Mouse (Mus musculus) midbrain, embryonic 14.5 days (tissue): ENCODE data around the gene Gm45234. TPM values are rescaled to one million over a fixed set of nuclear protein-coding genes. Genes with fewer than 3 reads are reported as not detected.

Source experiments
- ATAC-seq: fragments of 200-750 bp; cut with Nextera tagmentation; 2 replicates; pipeline ENCODE4 v1.8.0; 2017; ENCODE audit warnings: moderate number of reproducible peaks, moderate library complexity; ENCODE audit not compliant: low FRiP score, low TSS enrichment
- DNase-seq: peaks from one replicate; pipeline ENCODE4 v3.0.0-alpha.2; 2015
- H3K27ac ChIP-seq: fragments of 300-500 bp; sonication (generic); replicated peaks from 2 replicates; pipeline ENCODE4 v1.5.1; 2014; ENCODE audit warnings: mild to moderate bottlenecking, low read depth, low read length, moderate library complexity
- H3K27me3 ChIP-seq: fragments of 300-500 bp; sonication (generic); 2 replicates; pipeline ENCODE4 v1.6.1; 2014; ENCODE audit warnings: low read length, control low read depth, mixed read lengths; ENCODE audit not compliant: control insufficient read depth, insufficient read depth
- H3K36me3 ChIP-seq: fragments of 300-500 bp; sonication (generic); 2 replicates; pipeline ENCODE4 v1.6.1; 2014; ENCODE audit warnings: low read length, control low read depth; ENCODE audit not compliant: control insufficient read depth, insufficient read depth
- H3K4me1 ChIP-seq: fragments of 300-500 bp; sonication (generic); 2 replicates; pipeline ENCODE4 v1.6.1; 2014; ENCODE audit warnings: mild to moderate bottlenecking, antibody characterized with exemption, low read length, control low read depth; ENCODE audit not compliant: control insufficient read depth, insufficient read depth
- H3K4me2 ChIP-seq: fragments of 300-500 bp; sonication (generic); 2 replicates; pipeline ENCODE4 v1.6.1; 2014; ENCODE audit warnings: mild to moderate bottlenecking, low read length, moderate library complexity
- H3K4me3 ChIP-seq: fragments of 300-500 bp; sonication (generic); replicated peaks from 2 replicates; pipeline ENCODE4 v1.5.1; 2014; ENCODE audit warnings: low read depth, low read length
- H3K9ac ChIP-seq: fragments of 300-500 bp; sonication (generic); replicated peaks from 2 replicates; pipeline ENCODE4 v1.6.1; 2014; ENCODE audit warnings: mild to moderate bottlenecking, low read length, moderate library complexity
- H3K9me3 ChIP-seq: fragments of 300-500 bp; sonication (generic); 2 replicates; pipeline ENCODE4 v1.6.1; 2016; ENCODE audit warnings: low read length, control low read depth, mixed read lengths; ENCODE audit not compliant: control insufficient read depth
- WGBS: fragments of 180-500 bp; shearing (Covaris S2); extraction: QIAGEN DNeasy Blood & Tissue Kit; methylation state at CpG from one replicate; pipeline ENCODE4 v1.1.7; 2014; 5-methylcytosine and 5-hydroxymethylcytosine counted together
- polyA plus RNA-seq: library from polyadenylated mRNA; unstranded; fragments of >200 nt; fragmentation: Nextera tagmentation; extraction: Ambion mirVana; gene quantifications from 2 replicates; pipeline ENCODE4 v1.2.1, GENCODE M21; 2014

Gene Gm45234
- polyA plus RNA-seq, 1 experiment from 2014 or later: not detected

GRCm38 (mm10) chr6:124724472-124724871, 31.3 kb downstream of the Gm45234 start:
- DNase-seq: no peak
- Histone ChIP-seq H3K9me3 (no peaks in the 10 kb centered on the region), H3K9ac (no peak overlapping the region), H3K4me2 (no peak overlapping the region), H3K36me3 (no peaks in the 10 kb centered on the region), H3K27me3 (no peaks in the 10 kb centered on the region), H3K27ac (no peak overlapping the region), H3K4me1 (no peaks in the 10 kb centered on the region), H3K4me3 (no peak overlapping the region)
- no peak for ATAC-seq
- 88% methylated on average over 10 of the region's 10 CpGs for WGBS

- no peak overlapping the region for H3K4me3 ChIP-seq
- no peaks in the 10 kb centered on the region for H3K36me3 ChIP-seq
- no peak overlapping the region for H3K4me2 ChIP-seq
- no peaks in the 10 kb centered on the region for H3K27me3 ChIP-seq
- no peak for ATAC-seq
- no peak overlapping the region for H3K27ac ChIP-seq
- WGBS: 82% methylated on average over 8 of the region's 8 CpGs
- DNase-seq: no peak
- H3K9ac ChIP-seq: no peak overlapping the region
- no peaks in the 10 kb centered on the region for H3K9me3 ChIP-seq
- no peaks in the 10 kb centered on the region for H3K4me1 ChIP-seq
These were observed 32.3 kb downstream of the Gm45234 start for GRCm38 (mm10) chr6:124723541-124723940.

- Histone ChIP-seq H3K9ac (no peak overlapping the region), H3K27me3 (no peaks in the 10 kb centered on the region), H3K36me3 (no peaks in the 10 kb centered on the region; the same call in 1 of the 2 replicates), H3K27ac (no peak overlapping the region), H3K9me3 (no peaks in the 10 kb centered on the region), H3K4me3 (no peak overlapping the region), H3K4me1 (no peaks in the 10 kb centered on the region), H3K4me2 (no peak overlapping the region)
- WGBS: 85% methylated on average over 6 of the region's 6 CpGs
- ATAC-seq (no peak), DNase-seq (no peak)
These were observed 32.8 kb downstream of the Gm45234 start for GRCm38 (mm10) chr6:124722876-124723473.

- no peak overlapping the region for H3K27ac ChIP-seq
- H3K9me3 ChIP-seq: no peaks in the 10 kb centered on the region
- no peak for DNase-seq
- no peaks in the 10 kb centered on the region for H3K27me3 ChIP-seq
- H3K9ac ChIP-seq: no peak overlapping the region
- WGBS: 71% methylated on average over 11 of the region's 11 CpGs
- H3K4me1 ChIP-seq: no peaks in the 10 kb centered on the region
- ATAC-seq: no peak
- H3K4me2 ChIP-seq: no peak overlapping the region
- H3K4me3 ChIP-seq: no peak overlapping the region
- peaks cover 20% of the 10 kb centered on the region for H3K36me3 ChIP-seq
These were observed 34.9 kb downstream of the Gm45234 start for GRCm38 (mm10) chr6:124720904-124721303.

DNA sequence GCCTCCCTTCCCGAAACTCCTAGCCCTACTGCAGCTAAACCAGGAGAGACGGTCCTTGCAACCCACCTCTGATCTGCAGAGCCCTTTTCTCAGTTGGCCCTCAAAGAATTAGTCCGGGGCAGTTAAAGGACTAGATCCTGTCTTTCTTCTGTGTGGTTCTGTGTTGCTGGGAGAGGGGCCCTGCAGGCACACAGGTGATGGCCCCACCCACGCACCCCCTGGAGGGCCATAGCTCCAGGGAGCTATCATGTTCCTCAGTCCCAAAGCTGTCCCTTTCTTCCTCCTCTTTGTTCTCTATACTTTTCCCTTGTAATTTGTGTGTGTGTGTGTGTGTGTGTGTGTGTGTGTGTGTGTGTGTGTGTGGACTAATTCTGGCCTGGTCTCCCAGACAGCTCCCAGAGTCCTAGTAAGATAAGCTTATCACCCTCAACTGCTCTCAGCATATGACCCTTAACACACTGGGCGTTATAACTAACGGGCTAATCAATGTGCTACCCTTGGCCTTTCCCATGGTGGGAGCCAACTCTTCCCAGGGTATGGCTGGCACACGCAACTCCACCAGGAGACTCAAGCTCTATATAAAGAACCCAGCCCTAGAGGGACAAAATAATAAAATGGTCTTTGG, 36.4 kb downstream of the Gm45234 start:
- no peak overlapping the region for H3K4me2 ChIP-seq
- H3K4me1 ChIP-seq: no peaks in the 10 kb centered on the region
- H3K27me3 ChIP-seq: no peaks in the 10 kb centered on the region
- no peak overlapping the region for H3K27ac ChIP-seq
- no peaks in the 10 kb centered on the region for H3K9me3 ChIP-seq
- DNase-seq (no peak), ATAC-seq (no peak)
- H3K36me3 ChIP-seq: peaks cover 33% of the 10 kb centered on the region
- H3K9ac ChIP-seq: no peak overlapping the region; the same call in 1 of the 2 replicates
- no peak overlapping the region for H3K4me3 ChIP-seq
- 80% methylated on average over 7 of the region's 7 CpGs for WGBS

DNA sequence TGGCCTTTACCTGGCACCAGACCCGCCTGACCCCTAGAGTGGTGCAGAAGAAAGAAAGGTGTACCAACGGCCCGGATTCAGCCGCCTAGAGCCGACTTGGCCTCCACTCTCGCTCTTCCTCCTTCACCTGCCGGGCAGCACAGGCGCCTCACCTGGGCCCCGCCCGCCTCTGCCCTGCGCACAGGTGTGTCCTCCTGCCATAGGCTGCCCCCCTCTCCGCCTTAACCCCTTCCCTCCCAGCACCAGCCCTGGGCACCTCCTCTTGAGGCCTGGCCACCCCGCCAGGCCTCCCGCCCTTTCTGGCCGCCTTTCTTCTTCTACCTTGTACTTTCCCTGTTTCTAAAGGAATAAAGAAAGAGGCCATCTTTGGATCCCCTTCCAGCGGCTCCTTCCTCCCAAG, 37.1 kb downstream of the Gm45234 start:
- DNase-seq: no peak
- no peak overlapping the region for H3K27ac ChIP-seq
- H3K27me3 ChIP-seq: no peaks in the 10 kb centered on the region
- ATAC-seq: no peak
- no peak overlapping the region for H3K4me2 ChIP-seq
- 60% methylated on average over 16 of the region's 16 CpGs for WGBS
- H3K36me3 ChIP-seq: peaks cover 41% of the 10 kb centered on the region
- peaks cover under 1% of the 10 kb centered on the region; the same call in 1 of the 2 replicates for H3K4me1 ChIP-seq
- no peak overlapping the region for H3K4me3 ChIP-seq
- H3K9me3 ChIP-seq: no peaks in the 10 kb centered on the region
- H3K9ac ChIP-seq: no peak overlapping the region

DNA sequence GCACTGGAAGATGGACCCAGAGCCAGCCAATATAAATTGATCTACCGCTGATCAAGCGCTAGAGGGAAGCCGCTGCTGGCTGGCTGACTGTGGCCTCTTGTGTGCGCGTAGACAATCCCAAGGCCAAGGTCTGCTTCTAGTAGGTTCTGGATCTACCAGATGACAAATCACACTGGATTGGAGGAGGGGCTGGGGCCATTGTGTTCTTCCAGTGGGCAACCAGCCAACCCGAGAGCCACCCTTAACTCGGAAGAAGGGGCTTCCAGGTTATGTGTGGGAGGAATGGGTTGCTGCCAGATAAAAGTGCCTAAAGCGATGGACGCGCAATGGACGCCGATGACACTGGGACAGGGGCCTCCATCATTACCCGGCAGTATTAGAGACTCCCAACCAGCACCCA, 37.9 kb downstream of the Gm45234 start:
- Histone ChIP-seq H3K4me1 (peaks cover 8% of the 10 kb centered on the region), H3K27ac (no peak overlapping the region), H3K9me3 (no peaks in the 10 kb centered on the region), H3K4me2 (no peak overlapping the region), H3K9ac (no peak overlapping the region), H3K4me3 (no peak overlapping the region), H3K36me3 (peaks cover 42% of the 10 kb centered on the region), H3K27me3 (no peaks in the 10 kb centered on the region)
- WGBS: 89% methylated on average over 13 of the region's 13 CpGs
- ATAC-seq (no peak), DNase-seq (no peak)

DNA sequence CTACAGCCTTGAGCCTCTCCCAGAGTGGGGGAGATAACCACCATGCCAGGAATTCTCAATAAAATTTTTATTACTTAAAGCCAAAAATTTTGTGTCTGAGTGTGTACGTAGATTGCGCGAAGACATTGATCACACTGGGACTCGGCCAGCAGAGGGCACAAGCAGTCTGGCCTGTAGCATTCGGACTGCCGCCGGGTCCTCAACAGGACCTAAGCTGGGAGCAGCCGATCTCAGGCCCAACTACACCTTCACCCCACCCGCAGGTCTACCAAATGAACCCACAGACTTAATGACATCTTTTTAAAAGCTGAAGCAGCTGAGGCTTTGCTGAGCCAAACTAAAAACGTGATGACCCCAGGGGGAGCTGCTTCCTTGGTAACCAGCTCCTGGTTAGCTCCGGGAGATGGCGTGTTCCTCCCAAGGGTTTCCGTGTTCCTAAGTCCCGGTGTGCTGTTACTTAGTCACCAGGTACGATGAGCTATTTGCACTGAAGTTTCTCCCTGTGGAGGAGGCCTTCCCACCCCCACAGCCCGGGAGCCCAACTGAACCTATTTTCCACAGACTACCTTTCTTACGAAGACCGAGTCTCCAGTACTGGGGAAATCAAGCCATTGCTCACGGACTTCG, 38.8 kb downstream of the Gm45234 start:
- Histone ChIP-seq H3K9me3 (no peaks in the 10 kb centered on the region), H3K36me3 (peaks cover 42% of the 10 kb centered on the region), H3K4me2 (no peak overlapping the region), H3K9ac (no peak overlapping the region), H3K4me1 (peaks cover 10% of the 10 kb centered on the region), H3K4me3 (no peak overlapping the region), H3K27me3 (no peaks in the 10 kb centered on the region), H3K27ac (no peak overlapping the region)
- WGBS: 62% methylated on average over 20 of the region's 20 CpGs
- ATAC-seq (no peak), DNase-seq (peak; percentile 81)

DNA sequence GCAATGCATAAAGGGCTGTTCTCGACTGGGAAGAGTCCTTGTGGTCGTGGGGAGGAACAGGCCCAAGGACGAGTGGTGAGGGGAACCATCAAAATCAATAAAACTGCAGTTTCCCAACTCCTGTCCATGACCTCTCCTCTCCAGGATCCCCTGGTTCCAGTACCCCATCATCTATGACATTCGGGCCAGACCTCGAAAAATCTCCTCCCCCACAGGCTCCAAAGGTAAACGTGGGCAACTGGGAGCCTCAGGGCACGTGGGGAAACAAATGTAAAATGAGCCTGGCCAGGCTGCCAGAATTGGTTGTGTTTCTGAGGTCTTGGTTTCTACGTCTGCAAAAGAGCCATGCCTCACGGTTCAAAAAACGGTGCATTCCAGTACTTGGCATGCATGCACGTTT, 42.9 kb downstream of the Gm45234 start:
- no peaks in the 10 kb centered on the region for H3K27me3 ChIP-seq
- peaks cover 28% of the 10 kb centered on the region for H3K4me1 ChIP-seq
- ATAC-seq (no peak), DNase-seq (no peak)
- peak overlapping the region; percentile 90 for H3K9ac ChIP-seq
- peaks cover 49% of the 10 kb centered on the region for H3K36me3 ChIP-seq
- H3K4me2 ChIP-seq: peak overlapping the region; percentile 66
- no peaks in the 10 kb centered on the region for H3K9me3 ChIP-seq
- no peak overlapping the region for H3K27ac ChIP-seq
- H3K4me3 ChIP-seq: peak overlapping the region; percentile 94
- WGBS: 23% methylated on average over 11 of the region's 11 CpGs
